Mouse (Mus musculus) left cerebral cortex, adult 2 months (tissue): Measurements from ENCODE around the gene Idh3a. TPM values are rescaled to one million over a fixed set of nuclear protein-coding genes. Genes with fewer than 3 reads are reported as not detected.

Experiments
- DNase-seq, 2 experiments: peaks; one replicate each; pipeline ENCODE4 v3.0.0; 2021 to 2022; ENCODE audit warnings: low spot score in 2 of 2, mixed read lengths in 1 of 2; ENCODE audit errors: extremely low spot score in 1 of 2
- H3K27ac ChIP-seq: fragments of 200-600 bp; 2 replicates; pipeline ENCODE4 v1.8.1; 2022
- H3K4me3 ChIP-seq: fragments of 200-600 bp; 2 replicates; pipeline ENCODE4 v1.8.1; 2022
- CTCF ChIP-seq: fragments of 200-600 bp; IDR thresholded peaks from 2 replicates; pipeline ENCODE4 v1.8.1; 2022; ENCODE audit warnings: antibody characterized with exemption, mild to moderate bottlenecking, moderate library complexity
- intact Hi-C: fragments of 180-260 bp; cut with DNase I; formaldehyde crosslinking; loops from one replicate; pipeline ENCODE4 v1.15.1; 2025
- long read RNA-seq, 2 experiments: library from polyadenylated mRNA; stranded (forward); transcript quantifications; one replicate each; pipeline ENCODE4 v2.0.0; 2021; ENCODE audit warnings: borderline mapping rate in 2 of 2
- total RNA-seq, 2 experiments: library from RNA; stranded (reverse); gene quantifications; 2 replicates each; pipeline ENCODE4 v1.2.3; 2021

Gene Idh3a
- total RNA-seq: 100 to 1,000 TPM; 179 to 187 TPM
- long read RNA-seq, experiment 1, transcript Idh3a-205 (11 exons, 2,580 nt): major isoform, 266 of 298 reads
- long read RNA-seq, experiment 1, partial matches to known transcripts: 9 of 298 reads
- long read RNA-seq, experiment 1, other reads (novel, unspliced or antisense): 21 of 298 reads
- long read RNA-seq, experiment 2, transcript Idh3a-205 (11 exons, 2,580 nt): major isoform, 166 of 188 reads
- long read RNA-seq, experiment 2, partial matches to known transcripts: 1 of 188 reads
- long read RNA-seq, experiment 2, other reads (novel, unspliced or antisense): 19 of 188 reads

GRCm38 (mm10) chr9:54586199-54587061 is at the start of gene Idh3a:
TSS of gene Idh3a (plus strand) at chr9:54586334.
- peak within 1 kb of the TSS; percentile 91 for H3K27ac ChIP-seq
- H3K4me3 ChIP-seq: peak within 1 kb of the TSS; percentile 80
- intact Hi-C loops: no loop called here
- DNase-seq: peak; percentile 98
- no peak for TF ChIP-seq CTCF

- H3K4me3 ChIP-seq: no peak overlapping the region
- TF ChIP-seq CTCF: no peak
- DNase-seq: no peak
- intact Hi-C loops: no loop called here
- H3K27ac ChIP-seq: no peak overlapping the region
Measured at GRCm38 (mm10) chr9:54537030-54537429, 49.1 kb upstream of the Idh3a start.

GRCm38 (mm10) chr9:54537480-54537879 is 48.7 kb upstream of the Idh3a start:
- H3K27ac ChIP-seq: no peak overlapping the region
- DNase-seq: no peak
- intact Hi-C loops: no loop called here
- TF ChIP-seq CTCF: no peak
- H3K4me3 ChIP-seq: no peak overlapping the region

GRCm38 (mm10) chr9:54538244-54538643 is 47.9 kb upstream of the Idh3a start:
- intact Hi-C loops: no loop called here
- DNase-seq: no peak
- Histone ChIP-seq H3K27ac (no peak overlapping the region), H3K4me3 (no peak overlapping the region)
- no peak for TF ChIP-seq CTCF

- Histone ChIP-seq H3K27ac (no peak within 1 kb of the TSS), H3K4me3 (no peak within 1 kb of the TSS)
- DNase-seq: no peak
- intact Hi-C loops: no loop called here
- TF ChIP-seq CTCF: no peak
Measured at GRCm38 (mm10) chr9:54538684-54539083, 47.5 kb upstream of the Idh3a start, which contains the start of gene Sh2d7. TSS of gene Sh2d7 (plus strand) at chr9:54538984.

- intact Hi-C loops: no loop called here
- no peak for DNase-seq
- Histone ChIP-seq H3K4me3 (no peak overlapping the region), H3K27ac (no peak overlapping the region; the same call in 1 of the 2 replicates)
- no peak for TF ChIP-seq CTCF
Measured at GRCm38 (mm10) chr9:54540801-54541200, 45.3 kb upstream of the Idh3a start.

- H3K4me3 ChIP-seq: no peak overlapping the region
- TF ChIP-seq CTCF: no peak
- intact Hi-C loops: no loop called here
- no peak overlapping the region for H3K27ac ChIP-seq
- DNase-seq: no peak
Measured at GRCm38 (mm10) chr9:54544212-54544953, 41.8 kb upstream of the Idh3a start.

- DNase-seq: no peak
- no peak for TF ChIP-seq CTCF
- intact Hi-C loops: loop anchor here (5.0 kb wide), 1 partner anchor 58 kb away; no protein-coding TSS in a partner anchor
- Histone ChIP-seq H3K4me3 (no peak overlapping the region), H3K27ac (no peak overlapping the region)
Measured at GRCm38 (mm10) chr9:54544954-54545315, 41.2 kb upstream of the Idh3a start.

- Histone ChIP-seq H3K27ac (no peak overlapping the region), H3K4me3 (no peak overlapping the region)
- peak; percentile 54 to 61 for DNase-seq
- intact Hi-C loops: loop anchor here (1.0 to 5.0 kb wide), 2 partner anchors 60 to 109 kb away; no protein-coding TSS in a partner anchor
- TF ChIP-seq CTCF: peak; percentile 89
Measured at GRCm38 (mm10) chr9:54547536-54547935, 38.6 kb upstream of the Idh3a start.

GRCm38 (mm10) chr9:54549433-54549832 is 36.7 kb upstream of the Idh3a start:
- intact Hi-C loops: loop anchor here (5.0 kb wide), 1 partner anchor 62 kb away; no protein-coding TSS in a partner anchor
- no peak overlapping the region for H3K4me3 ChIP-seq
- no peak for DNase-seq
- TF ChIP-seq CTCF: no peak
- H3K27ac ChIP-seq: no peak overlapping the region

- peak in 1 of 2 experiments; percentile 38 for DNase-seq
- Histone ChIP-seq H3K27ac (no peak overlapping the region), H3K4me3 (no peak overlapping the region)
- intact Hi-C loops: no loop called here
- TF ChIP-seq CTCF: peak; percentile 53
Measured at GRCm38 (mm10) chr9:54552409-54552808, 33.7 kb upstream of the Idh3a start.
